Mouse (Mus musculus) intestine, embryonic 15.5 days (tissue): ENCODE measurements at regions not wholly inside any gene's neighbourhood (a gene's known extent, or its start where the extent isn't known, plus 50 kb on each side); places are given as distances from the start of the nearest gene placed in this dataset.

Experiments used
- ATAC-seq: fragments of 200-750 bp; cut with Nextera tagmentation; 2 replicates; pipeline ENCODE4 v1.8.0; 2017; ENCODE audit warnings: moderate TSS enrichment, moderate library complexity
- H3K27ac ChIP-seq: fragments of 300-500 bp; sonication (generic); 2 replicates; pipeline ENCODE4 v1.5.1; 2015; ENCODE audit warnings: mild to moderate bottlenecking, inconsistent platforms
- H3K27me3 ChIP-seq: fragments of 300-500 bp; sonication (generic); replicated peaks from 2 replicates; pipeline ENCODE4 v1.6.1; 2015; ENCODE audit warnings: inconsistent platforms
- H3K36me3 ChIP-seq: fragments of 300-500 bp; sonication (generic); 2 replicates; pipeline ENCODE4 v1.6.1; 2015; ENCODE audit warnings: inconsistent platforms
- H3K4me1 ChIP-seq: fragments of 300-500 bp; sonication (generic); replicated peaks from 2 replicates; pipeline ENCODE4 v1.6.1; 2015; ENCODE audit warnings: inconsistent platforms
- H3K4me2 ChIP-seq: fragments of 300-500 bp; sonication (generic); replicated peaks from 2 replicates; pipeline ENCODE4 v1.6.1; 2015; ENCODE audit warnings: mild to moderate bottlenecking, inconsistent platforms
- H3K4me3 ChIP-seq: fragments of 300-500 bp; sonication (generic); replicated peaks from 2 replicates; pipeline ENCODE4 v1.5.1; 2015; ENCODE audit warnings: inconsistent platforms
- H3K9ac ChIP-seq: fragments of 300-500 bp; sonication (generic); 2 replicates; pipeline ENCODE4 v1.6.1; 2015; ENCODE audit warnings: inconsistent platforms
- H3K9me3 ChIP-seq: fragments of 300-500 bp; sonication (generic); 2 replicates; pipeline ENCODE4 v1.6.1; 2016; ENCODE audit warnings: inconsistent platforms
- WGBS: fragments of 180-500 bp; shearing (Covaris S2); methylation state at CpG from one replicate; pipeline ENCODE4 v1.1.7; 2015; 5-methylcytosine and 5-hydroxymethylcytosine counted together

DNA sequence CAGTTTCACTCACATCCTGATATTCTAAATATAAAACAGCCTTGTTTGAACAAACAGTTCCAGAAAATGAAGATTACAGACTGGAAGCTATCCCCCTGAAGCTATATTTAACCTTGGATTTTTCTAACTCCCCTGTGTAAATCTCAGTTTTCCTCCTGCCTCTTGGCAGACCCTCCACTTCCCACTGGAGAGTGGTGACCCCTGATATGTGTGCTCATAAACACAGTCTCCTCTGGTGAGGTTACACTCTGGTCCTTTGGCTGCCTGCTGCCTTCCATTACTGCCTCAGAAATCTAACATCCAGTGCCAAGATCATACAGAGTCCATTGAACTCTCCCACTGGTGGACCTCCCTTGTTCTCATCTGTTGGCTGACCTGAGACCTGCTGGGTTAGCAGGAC, 610.8 kb downstream of the Hs3st4 start:
- Histone ChIP-seq H3K27me3 (no peaks in the 10 kb centered on the region), H3K4me2 (no peak overlapping the region), H3K36me3 (no peaks in the 10 kb centered on the region), H3K9ac (no peak overlapping the region), H3K27ac (no peak overlapping the region), H3K4me3 (no peak overlapping the region), H3K4me1 (no peaks in the 10 kb centered on the region), H3K9me3 (no peaks in the 10 kb centered on the region)
- ATAC-seq = no peak

DNA sequence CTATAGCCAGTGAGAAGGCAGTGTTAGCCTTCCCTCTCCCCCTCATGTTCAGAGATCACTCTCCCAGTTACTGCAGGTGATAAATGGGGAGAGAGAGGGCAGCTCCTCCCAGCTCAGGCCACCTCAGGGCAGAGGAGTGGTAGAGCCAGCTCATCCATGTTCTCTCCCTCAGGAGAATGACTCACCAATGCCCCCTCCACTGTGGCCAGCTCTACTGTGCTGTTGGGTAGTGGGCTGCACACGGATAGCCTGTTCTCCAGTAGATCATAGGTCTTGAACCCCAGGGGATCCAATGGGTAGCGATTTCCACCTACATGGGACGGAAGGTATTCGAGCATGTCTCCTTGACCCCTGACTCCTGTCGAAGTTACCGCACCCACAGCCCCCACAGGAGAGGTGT, 618.1 kb downstream of the Hs3st4 start:
- no peak overlapping the region for H3K9ac ChIP-seq
- H3K4me3 ChIP-seq = no peak overlapping the region
- H3K4me2 ChIP-seq = no peak overlapping the region
- H3K27ac ChIP-seq = no peak overlapping the region
- H3K4me1 ChIP-seq = no peaks in the 10 kb centered on the region
- 94% methylated on average over 6 of the region's 6 CpGs for WGBS
- no peaks in the 10 kb centered on the region for H3K27me3 ChIP-seq
- no peaks in the 10 kb centered on the region for H3K36me3 ChIP-seq
- H3K9me3 ChIP-seq = no peaks in the 10 kb centered on the region
- ATAC-seq = no peak

DNA sequence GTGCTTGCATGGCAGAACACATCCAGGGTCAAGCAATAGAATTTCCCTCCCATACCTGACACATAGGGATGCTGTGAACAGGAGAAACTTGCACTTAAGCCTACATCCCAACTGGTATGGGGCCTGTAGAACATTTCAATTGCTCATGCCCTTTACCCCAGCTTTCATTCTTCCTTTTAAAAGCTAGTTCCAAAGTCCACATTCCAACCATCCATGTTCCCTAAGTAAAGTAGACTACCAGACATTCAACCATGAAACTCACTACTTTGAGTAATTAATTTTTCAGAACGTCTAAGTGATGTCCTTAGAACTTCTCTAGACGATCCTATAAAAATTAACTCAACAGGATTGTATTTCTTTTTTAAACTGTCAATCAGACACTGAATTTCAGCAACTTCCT, 621.9 kb downstream of the Hs3st4 start:
- Histone ChIP-seq H3K27ac (no peak overlapping the region), H3K4me2 (no peak overlapping the region), H3K9me3 (no peaks in the 10 kb centered on the region), H3K4me1 (no peaks in the 10 kb centered on the region), H3K27me3 (no peaks in the 10 kb centered on the region), H3K9ac (no peak overlapping the region), H3K36me3 (no peaks in the 10 kb centered on the region), H3K4me3 (no peak overlapping the region)
- ATAC-seq = no peak
- WGBS = 79% methylated on average over 2 of the region's 2 CpGs

- Histone ChIP-seq H3K4me2 (no peak overlapping the region), H3K27me3 (no peaks in the 10 kb centered on the region), H3K27ac (no peak overlapping the region), H3K4me1 (no peaks in the 10 kb centered on the region), H3K36me3 (no peaks in the 10 kb centered on the region), H3K9ac (no peak overlapping the region), H3K4me3 (no peak overlapping the region), H3K9me3 (no peaks in the 10 kb centered on the region)
- ATAC-seq = no peak
- WGBS = 69% methylated on average over 1 of the region's 1 CpGs
These were observed 623.3 kb downstream of the Hs3st4 start for GRCm38 (mm10) chr7:124605978-124606377.

GRCm38 (mm10) chr7:124607061-124607460, 624.4 kb downstream of the Hs3st4 start:
- no peak overlapping the region for H3K9ac ChIP-seq
- H3K4me1 ChIP-seq = no peaks in the 10 kb centered on the region
- H3K9me3 ChIP-seq = no peaks in the 10 kb centered on the region
- no peaks in the 10 kb centered on the region for H3K36me3 ChIP-seq
- no peaks in the 10 kb centered on the region for H3K27me3 ChIP-seq
- no peak overlapping the region for H3K4me2 ChIP-seq
- no peak overlapping the region for H3K27ac ChIP-seq
- no peak overlapping the region for H3K4me3 ChIP-seq
- ATAC-seq = peak; percentile 76

- Histone ChIP-seq H3K4me2 (no peak overlapping the region), H3K9ac (no peak overlapping the region), H3K4me3 (no peak overlapping the region), H3K9me3 (no peaks in the 10 kb centered on the region), H3K27me3 (no peaks in the 10 kb centered on the region), H3K4me1 (no peaks in the 10 kb centered on the region), H3K36me3 (no peaks in the 10 kb centered on the region), H3K27ac (no peak overlapping the region)
- WGBS = 50% methylated on average over 3 of the region's 3 CpGs
- ATAC-seq = peak; percentile 59
These were observed 627.8 kb downstream of the Hs3st4 start for GRCm38 (mm10) chr7:124610437-124610836.

DNA sequence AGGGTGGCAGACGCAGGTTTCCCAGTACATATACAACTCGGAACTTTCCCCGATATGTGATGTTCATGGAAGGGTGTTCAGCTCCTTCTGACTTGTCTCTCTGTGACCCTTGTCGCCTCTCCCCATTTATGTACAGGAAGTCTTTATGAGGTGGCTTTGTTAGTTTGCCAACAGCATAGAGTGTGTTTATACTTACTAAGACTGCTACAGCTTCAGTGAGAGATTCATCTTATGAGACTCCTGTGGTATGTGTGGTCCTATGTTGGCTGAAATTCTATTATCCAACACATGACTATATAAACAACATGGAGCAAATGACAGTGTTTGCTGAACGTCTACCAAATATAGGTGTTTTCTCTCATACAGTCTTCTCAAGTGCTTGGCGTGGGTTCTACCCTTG, 664.5 kb downstream of the Hs3st4 start:
- H3K4me2 ChIP-seq = no peak overlapping the region
- no peak overlapping the region for H3K9ac ChIP-seq
- ATAC-seq = no peak
- H3K9me3 ChIP-seq = no peaks in the 10 kb centered on the region
- no peak overlapping the region for H3K4me3 ChIP-seq
- no peak overlapping the region for H3K27ac ChIP-seq
- H3K36me3 ChIP-seq = no peaks in the 10 kb centered on the region
- H3K4me1 ChIP-seq = no peaks in the 10 kb centered on the region
- WGBS = 61% methylated on average over 6 of the region's 6 CpGs
- no peaks in the 10 kb centered on the region; the same call in 1 of the 2 replicates for H3K27me3 ChIP-seq

GRCm38 (mm10) chr7:124667180-124667968, 684.7 kb downstream of the Hs3st4 start:
- Histone ChIP-seq H3K4me2 (no peak overlapping the region), H3K27ac (no peak overlapping the region), H3K27me3 (no peaks in the 10 kb centered on the region), H3K9me3 (no peaks in the 10 kb centered on the region), H3K36me3 (no peaks in the 10 kb centered on the region), H3K9ac (no peak overlapping the region), H3K4me3 (no peak overlapping the region), H3K4me1 (no peaks in the 10 kb centered on the region)
- no peak for ATAC-seq
- WGBS = 42% methylated on average over 12 of the region's 12 CpGs

GRCm38 (mm10) chr7:124668058-124668457, 685.4 kb downstream of the Hs3st4 start:
- H3K9me3 ChIP-seq = no peaks in the 10 kb centered on the region
- whole genome bisulfite sequencing = 42% methylated on average over 4 of the region's 4 CpGs
- no peak for ATAC-seq
- H3K4me2 ChIP-seq = no peak overlapping the region
- H3K4me1 ChIP-seq = no peaks in the 10 kb centered on the region
- H3K36me3 ChIP-seq = no peaks in the 10 kb centered on the region
- no peak overlapping the region for H3K27ac ChIP-seq
- no peak overlapping the region for H3K4me3 ChIP-seq
- H3K27me3 ChIP-seq = no peaks in the 10 kb centered on the region
- H3K9ac ChIP-seq = no peak overlapping the region

- WGBS = 68% methylated on average over 4 of the region's 4 CpGs
- H3K27me3 ChIP-seq = no peaks in the 10 kb centered on the region
- no peak overlapping the region for H3K4me2 ChIP-seq
- no peaks in the 10 kb centered on the region for H3K9me3 ChIP-seq
- no peaks in the 10 kb centered on the region for H3K36me3 ChIP-seq
- H3K4me3 ChIP-seq = no peak overlapping the region
- no peak overlapping the region for H3K9ac ChIP-seq
- no peak overlapping the region for H3K27ac ChIP-seq
- ATAC-seq = no peak
- no peaks in the 10 kb centered on the region for H3K4me1 ChIP-seq
These were observed 687.8 kb downstream of the Hs3st4 start for GRCm38 (mm10) chr7:124670477-124670876.

- Histone ChIP-seq H3K9ac (no peak overlapping the region), H3K27ac (no peak overlapping the region), H3K4me3 (no peak overlapping the region), H3K27me3 (no peaks in the 10 kb centered on the region), H3K9me3 (no peaks in the 10 kb centered on the region), H3K4me1 (no peaks in the 10 kb centered on the region), H3K4me2 (no peak overlapping the region), H3K36me3 (no peaks in the 10 kb centered on the region)
- ATAC-seq = no peak
These were observed 688.4 kb downstream of the Hs3st4 start for GRCm38 (mm10) chr7:124671117-124671516.

DNA sequence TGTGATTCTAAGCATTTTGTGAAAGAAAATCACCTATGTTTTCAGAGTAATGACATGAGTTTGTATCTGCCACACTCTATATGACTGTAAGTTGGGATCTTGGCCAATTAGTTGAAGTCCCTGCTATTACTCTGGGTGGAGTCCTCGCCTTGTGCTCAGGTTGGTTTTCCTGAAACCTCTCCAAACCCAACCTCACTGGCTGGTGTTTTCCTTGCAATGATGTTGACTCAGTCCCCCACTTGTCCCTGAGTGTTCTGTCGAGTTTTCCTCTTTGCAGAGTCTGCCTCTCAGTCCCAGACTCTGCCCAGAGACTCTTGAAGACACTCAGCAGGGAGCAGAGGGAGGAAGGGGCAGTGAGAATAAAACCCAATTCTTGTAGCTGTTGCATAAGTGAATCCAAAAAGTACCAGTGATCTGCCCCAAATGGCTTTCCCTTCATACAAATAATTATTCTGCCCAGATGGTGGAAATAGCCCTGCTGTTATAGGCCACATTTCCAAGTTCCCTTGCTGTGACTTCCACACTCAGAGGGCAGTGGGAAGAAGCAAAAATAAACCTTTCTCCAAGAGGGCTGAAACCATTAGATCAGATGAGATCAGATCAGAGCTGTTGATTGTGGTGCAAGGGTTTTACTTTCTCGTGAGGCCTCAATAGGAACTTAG, 694.3 kb downstream of the Hs3st4 start:
- Histone ChIP-seq H3K27ac (no peak overlapping the region), H3K4me1 (no peaks in the 10 kb centered on the region), H3K4me2 (no peak overlapping the region), H3K27me3 (no peaks in the 10 kb centered on the region), H3K4me3 (no peak overlapping the region), H3K36me3 (no peaks in the 10 kb centered on the region), H3K9ac (no peak overlapping the region), H3K9me3 (no peaks in the 10 kb centered on the region)
- no peak for ATAC-seq
- WGBS = 69% methylated on average over 3 of the region's 3 CpGs

GRCm38 (mm10) chr7:124680561-124680960, 697.9 kb downstream of the Hs3st4 start:
- H3K27ac ChIP-seq = no peak overlapping the region
- no peaks in the 10 kb centered on the region for H3K27me3 ChIP-seq
- no peak for ATAC-seq
- no peaks in the 10 kb centered on the region for H3K9me3 ChIP-seq
- H3K9ac ChIP-seq = no peak overlapping the region
- no peaks in the 10 kb centered on the region for H3K4me1 ChIP-seq
- no peaks in the 10 kb centered on the region for H3K36me3 ChIP-seq
- no peak overlapping the region for H3K4me2 ChIP-seq
- no peak overlapping the region for H3K4me3 ChIP-seq
